Mouse (Mus musculus) stomach, embryonic 14.5 days (tissue): Measurements from ENCODE around the gene Lexm. TPM values are rescaled to one million over a fixed set of nuclear protein-coding genes. Genes with fewer than 3 reads are reported as not detected.

ENCODE experiments used
- polyA plus RNA-seq: library from polyadenylated mRNA; unstranded; fragments of >200 nt; fragmentation: Nextera tagmentation; extraction: Ambion mirVana; gene quantifications from 2 replicates; pipeline ENCODE4 v1.2.1, GENCODE M21; 2014

Gene Lexm
- polyA plus RNA-seq, 1 experiment from 2014 or later = not detected

Other genes starting within 250 kb of the Lexm start
- 7.7 and 7.9 TPM in 2 replicates for gene Pcsk9, start 152.9 kb downstream of the Lexm start, polyA plus RNA-seq
- gene Bsnd, start 125.0 kb downstream of the Lexm start, polyA plus RNA-seq = not detected in 2 replicates
- 29.8 and 32.4 TPM in 2 replicates for gene Dhcr24, start 56.2 kb downstream of the Lexm start, polyA plus RNA-seq
- 2.7 and 3.7 TPM in 2 replicates for gene Ttc22, start 5.2 kb upstream of the Lexm start, polyA plus RNA-seq
- gene Pars2, start 33.8 kb upstream of the Lexm start, polyA plus RNA-seq = 14.5 and 15.1 TPM in 2 replicates
- gene Ttc4, start 61.7 kb upstream of the Lexm start, polyA plus RNA-seq = 79.5 and 80.4 TPM in 2 replicates
- gene Mroh7, start 113.7 kb upstream of the Lexm start, polyA plus RNA-seq = 0.10 TPM in 1 of 2 replicates, not detected in the other
- gene Fam151a, start 116.6 kb upstream of the Lexm start, polyA plus RNA-seq = 4.3 and 4.9 TPM in 2 replicates
- 3.7 and 3.9 TPM in 2 replicates for gene Acot11, start 187.8 kb upstream of the Lexm start, polyA plus RNA-seq